Mouse (Mus musculus) adipose tissue, adult 10 weeks (tissue): Measurements from ENCODE around the gene Vmn2r81. TPM values are rescaled to one million over a fixed set of nuclear protein-coding genes. Genes with fewer than 3 reads are reported as not detected.

ENCODE experiments used
- polyA plus RNA-seq: library from polyadenylated mRNA; stranded (reverse); fragments of 350-450 nt; fragmentation: Illumina TruSeq; extraction: RNeasy Lipid Tissue Mini Kit (QIAGEN cat#74804); gene quantifications from one replicate; pipeline ENCODE4 v1.2.3, GENCODE M21; 2014; ENCODE audit warnings: low read depth, low replicate concordance

The Vmn2r81 gene
- polyA plus RNA-seq: not detected

DNA sequence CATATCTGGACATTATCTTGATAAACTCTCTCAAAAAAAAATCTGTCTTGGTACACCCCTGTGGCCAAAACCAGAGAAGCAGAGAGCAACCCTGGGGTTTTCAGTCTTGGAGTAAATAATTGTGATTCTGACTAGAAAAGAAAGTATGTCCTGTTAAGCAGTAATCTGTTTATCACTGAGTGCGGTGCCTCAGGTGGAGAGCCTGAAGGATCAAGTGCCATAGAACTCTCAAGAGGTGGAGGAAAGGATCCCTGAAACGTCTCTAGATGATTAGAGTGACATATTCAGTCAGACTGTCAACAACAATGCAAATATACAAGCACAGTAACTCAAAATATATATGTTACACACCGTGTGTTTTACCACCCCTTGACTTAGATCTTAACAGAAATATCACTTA is at the start of gene Vmn2r81:
Vmn2r81 (plus strand) TSS at position 301 of the 400 bp plus-strand sequence.

Other genes starting within 250 kb of the Vmn2r81 start
- not detected for gene Olfr1351, start 235.2 kb upstream of the Vmn2r81 start, polyA plus RNA-seq
- not detected for gene Olfr57, start 219.0 kb upstream of the Vmn2r81 start, polyA plus RNA-seq
- gene 2610008E11Rik, start 150.1 kb upstream of the Vmn2r81 start, polyA plus RNA-seq: 15.1 TPM
- not detected for gene Vmn2r80, start 98.9 kb upstream of the Vmn2r81 start, polyA plus RNA-seq
- not detected for gene Vmn2r82, start 108.8 kb downstream of the Vmn2r81 start, polyA plus RNA-seq
- not detected for gene Vmn2r83, start 221.0 kb downstream of the Vmn2r81 start, polyA plus RNA-seq